Mouse (Mus musculus) left cerebral cortex, adult 2 months (tissue): Measurements from ENCODE around the gene Isyna1. TPM values are rescaled to one million over a fixed set of nuclear protein-coding genes. Genes with fewer than 3 reads are reported as not detected.

Experiments
- DNase-seq, 2 experiments: peaks; one replicate each; pipeline ENCODE4 v3.0.0; 2021 to 2022; ENCODE audit warnings: low spot score in 2 of 2, mixed read lengths in 1 of 2; ENCODE audit errors: extremely low spot score in 1 of 2
- H3K27ac ChIP-seq: fragments of 200-600 bp; 2 replicates; pipeline ENCODE4 v1.8.1; 2022
- H3K4me3 ChIP-seq: fragments of 200-600 bp; 2 replicates; pipeline ENCODE4 v1.8.1; 2022
- CTCF ChIP-seq: fragments of 200-600 bp; IDR thresholded peaks from 2 replicates; pipeline ENCODE4 v1.8.1; 2022; ENCODE audit warnings: antibody characterized with exemption, mild to moderate bottlenecking, moderate library complexity
- intact Hi-C: fragments of 180-260 bp; cut with DNase I; formaldehyde crosslinking; loops from one replicate; pipeline ENCODE4 v1.15.1; 2025
- total RNA-seq, 2 experiments: library from RNA; stranded (reverse); gene quantifications; 2 replicates each; pipeline ENCODE4 v1.2.3; 2021

The Isyna1 gene
- total RNA-seq, 2 experiments from 2014 or later, result 52.9 to 55.3 TPM

GRCm38 (mm10) chr8:70614469-70614868 lies 20.3 kb downstream of the Isyna1 start:
- no peak overlapping the region for H3K4me3 ChIP-seq
- intact Hi-C loops, result no loop called here
- no peak overlapping the region for H3K27ac ChIP-seq
- no peak for DNase-seq
- TF ChIP-seq CTCF, result no peak

- DNase-seq, result no peak
- intact Hi-C loops, result no loop called here
- Histone ChIP-seq H3K27ac (no peak overlapping the region), H3K4me3 (no peak overlapping the region)
- no peak for TF ChIP-seq CTCF
These were observed 21.1 kb downstream of the Isyna1 start for GRCm38 (mm10) chr8:70615281-70615680.

GRCm38 (mm10) chr8:70615894-70616293 lies 21.7 kb downstream of the Isyna1 start, which contains the start of gene Lrrc25:
TSS of gene Lrrc25 (plus strand) at chr8:70616155.
- Histone ChIP-seq H3K4me3 (no peak within 1 kb of the TSS), H3K27ac (no peak within 1 kb of the TSS)
- no peak for TF ChIP-seq CTCF
- intact Hi-C loops, result no loop called here
- DNase-seq, result no peak

- no peak for TF ChIP-seq CTCF
- Histone ChIP-seq H3K27ac (no peak overlapping the region), H3K4me3 (no peak overlapping the region)
- DNase-seq, result no peak
- intact Hi-C loops, result no loop called here
These were observed 22.5 kb downstream of the Isyna1 start for GRCm38 (mm10) chr8:70616645-70617044.

- TF ChIP-seq CTCF, result no peak
- Histone ChIP-seq H3K27ac (no peak overlapping the region), H3K4me3 (no peak overlapping the region)
- intact Hi-C loops, result no loop called here
- no peak for DNase-seq
These were observed 23.8 kb downstream of the Isyna1 start for GRCm38 (mm10) chr8:70617985-70618384.

- no peak for TF ChIP-seq CTCF
- intact Hi-C loops, result no loop called here
- no peak overlapping the region for H3K27ac ChIP-seq
- no peak for DNase-seq
- H3K4me3 ChIP-seq, result no peak overlapping the region
These were observed 24.7 kb downstream of the Isyna1 start for GRCm38 (mm10) chr8:70618888-70619334.

- DNase-seq, result no peak
These were observed 28.0 kb downstream of the Isyna1 start for GRCm38 (mm10) chr8:70622220-70622619.

GRCm38 (mm10) chr8:70625104-70625503 lies 30.9 kb downstream of the Isyna1 start:
- no peak overlapping the region for H3K4me3 ChIP-seq
- peak; percentile 52 for TF ChIP-seq CTCF
- no peak for DNase-seq
- no peak overlapping the region for H3K27ac ChIP-seq
- intact Hi-C loops, result no loop called here

More at GRCm38 (mm10) chr8:70622220-70622619, 28.0 kb downstream of the Isyna1 start:
- intact Hi-C loops, result no loop called here
- TF ChIP-seq CTCF, result no peak
- H3K4me3 ChIP-seq, result no peak overlapping the region
- H3K27ac ChIP-seq, result no peak overlapping the region

GRCm38 (mm10) chr8:70627041-70627440 lies 32.9 kb downstream of the Isyna1 start:
- no peak for TF ChIP-seq CTCF
- Histone ChIP-seq H3K4me3 (no peak overlapping the region), H3K27ac (no peak overlapping the region)
- DNase-seq, result no peak
- intact Hi-C loops, result no loop called here

GRCm38 (mm10) chr8:70628986-70629490 lies 34.9 kb downstream of the Isyna1 start:
- DNase-seq, result no peak
- peak overlapping the region; percentile 87 for H3K27ac ChIP-seq
- TF ChIP-seq CTCF, result no peak
- H3K4me3 ChIP-seq, result peak overlapping the region; percentile 56; the same call in 1 of the 2 replicates
- intact Hi-C loops, result loop anchor here (2.0 kb wide), 1 partner anchor 16 kb away; no protein-coding TSS in a partner anchor

- intact Hi-C loops, result loop anchor here (2.0 kb wide), 2 partner anchors 17 to 23 kb away; no protein-coding TSS in a partner anchor
- peak; percentile 94 to 96 for DNase-seq
- H3K4me3 ChIP-seq, result peak overlapping the region; percentile 56
- peak; percentile 10 for TF ChIP-seq CTCF
- peak overlapping the region; percentile 87 for H3K27ac ChIP-seq
These were observed 35.7 kb downstream of the Isyna1 start for GRCm38 (mm10) chr8:70629574-70630531.
